Mouse (Mus musculus): ENCODE data around the gene Tef.

GRCm38 (mm10) chr15:81869985-81870384, 67.8 kb downstream of the Tef start:
- TF ChIP-seq CTCF (IDR thresholded peaks at IDR 0.05), result no peak
- TF ChIP-seq EP300 (IDR thresholded peaks at IDR 0.05), result no peak

All from lung, postnatal 0 days (tissue).